Mouse (Mus musculus): Measurements from ENCODE around the gene Itprid2.

- TF ChIP-seq CTCF (IDR thresholded peaks at IDR 0.05 in 2 of 3, conservative IDR thresholded peaks at IDR 0.05 in 1 of 3; ENCODE audit: control insufficient read depth in 1 of 3, insufficient read depth in 1 of 3, low read depth in 2 of 3, low read length in 3 of 3, poor library complexity in 1 of 3, severe bottlenecking in 1 of 3) (no peak), EP300 (IDR thresholded peaks at IDR 0.05; ENCODE audit: low read depth in 1 of 2, low read length in 2 of 2) (no peak)
Measured at GRCm38 (mm10) chr2:79596177-79596576, 39.0 kb upstream of the Itprid2 start.
